Mouse (Mus musculus) stomach, postnatal 0 days (tissue): ENCODE measurements around the gene Nmur1. TPM values are rescaled to one million over a fixed set of nuclear protein-coding genes. Genes with fewer than 3 reads are reported as not detected.

Experiments
- ATAC-seq: fragments of 200-750 bp; cut with Nextera tagmentation; 2 replicates; pipeline ENCODE4 v1.8.0; 2017; ENCODE audit not compliant: low FRiP score, low TSS enrichment
- DNase-seq: peaks from one replicate; pipeline ENCODE4 v3.0.0-alpha.2; 2016; ENCODE audit warnings: low spot score
- H3K27ac ChIP-seq: fragments of 300-500 bp; sonication (generic); replicated peaks from 2 replicates; pipeline ENCODE4 v1.5.1; 2014; ENCODE audit warnings: mild to moderate bottlenecking, control low read depth
- H3K27me3 ChIP-seq: fragments of 300-500 bp; sonication (generic); 2 replicates; pipeline ENCODE4 v1.6.1; 2014; ENCODE audit warnings: low read length; ENCODE audit not compliant: control insufficient read depth, insufficient read depth
- H3K36me3 ChIP-seq: fragments of 300-500 bp; sonication (generic); 2 replicates; pipeline ENCODE4 v1.6.1; 2014; ENCODE audit warnings: low read length, mixed read lengths; ENCODE audit not compliant: control insufficient read depth, insufficient read depth
- H3K4me1 ChIP-seq: fragments of 300-500 bp; sonication (generic); replicated peaks from 2 replicates; pipeline ENCODE4 v1.6.1; 2014; ENCODE audit warnings: antibody characterized with exemption; ENCODE audit not compliant: control insufficient read depth, insufficient read depth
- H3K4me2 ChIP-seq: fragments of 300-500 bp; sonication (generic); replicated peaks from 2 replicates; pipeline ENCODE4 v1.6.1; 2014; ENCODE audit warnings: low read depth, mild to moderate bottlenecking, control low read depth, moderate library complexity
- H3K4me3 ChIP-seq: fragments of 300-500 bp; sonication (generic); 2 replicates; pipeline ENCODE4 v1.5.1; 2014; ENCODE audit warnings: low read depth, low read length, control low read depth
- H3K9ac ChIP-seq: fragments of 300-500 bp; sonication (generic); 2 replicates; pipeline ENCODE4 v1.6.1; 2014; ENCODE audit warnings: mild to moderate bottlenecking, low read length, control low read depth, mixed read lengths
- H3K9me3 ChIP-seq: fragments of 300-500 bp; sonication (generic); 2 replicates; pipeline ENCODE4 v1.6.1; 2016; ENCODE audit warnings: low read length; ENCODE audit not compliant: control insufficient read depth
- CTCF ChIP-seq: IDR thresholded peaks from 2 replicates; pipeline ENCODE4 v1.5.1; 2016; ENCODE audit warnings: antibody characterized with exemption, low read depth, mild to moderate bottlenecking, moderate library complexity
- EP300 ChIP-seq: optimal IDR thresholded peaks from 2 replicates; pipeline ENCODE3; 2016; ENCODE audit warnings: antibody characterized with exemption
- WGBS: fragments of 180-500 bp; shearing (Covaris S2); extraction: QIAGEN DNeasy Blood & Tissue Kit; methylation state at CpG from one replicate; pipeline ENCODE4 v1.1.7; 2014; 5-methylcytosine and 5-hydroxymethylcytosine counted together
- polyA plus RNA-seq: library from polyadenylated mRNA; unstranded; fragments of >200 nt; fragmentation: Nextera tagmentation; extraction: Ambion mirVana; gene quantifications from 2 replicates; pipeline ENCODE4 v1.2.1, GENCODE M21; 2015

Nmur1 gene
- polyA plus RNA-seq, 1 experiment from 2014 or later: 0.56 TPM

- Histone ChIP-seq H3K4me1 (no peaks in the 10 kb centered on the region), H3K4me2 (no peak overlapping the region), H3K9ac (no peak overlapping the region), H3K4me3 (no peak overlapping the region), H3K9me3 (no peaks in the 10 kb centered on the region), H3K27me3 (no peaks in the 10 kb centered on the region; the same call in 1 of the 2 replicates), H3K27ac (no peak overlapping the region), H3K36me3 (no peaks in the 10 kb centered on the region)
- no peak for TF ChIP-seq EP300
- WGBS: 64% methylated on average over 2 of the region's 2 CpGs
- DNase-seq (no peak), ATAC-seq (0 out of 2 replicates have a peak, but pooled peaks have one; percentile 28)
Observed at GRCm38 (mm10) chr1:86391425-86391824, 34.6 kb downstream of the Nmur1 start.

GRCm38 (mm10) chr1:86389230-86389629, 36.8 kb downstream of the Nmur1 start:
- no peak overlapping the region for H3K27ac ChIP-seq
- no peak overlapping the region for H3K4me2 ChIP-seq
- no peak overlapping the region for H3K4me3 ChIP-seq
- H3K9me3 ChIP-seq: no peaks in the 10 kb centered on the region
- ATAC-seq: peak; percentile 50
- 2% methylated on average over 11 of the region's 11 CpGs for WGBS
- H3K36me3 ChIP-seq: no peaks in the 10 kb centered on the region
- H3K27me3 ChIP-seq: no peaks in the 10 kb centered on the region; the same call in 1 of the 2 replicates
- DNase-seq: peak; percentile 77
- no peak overlapping the region for H3K9ac ChIP-seq
- no peaks in the 10 kb centered on the region for H3K4me1 ChIP-seq
- TF ChIP-seq CTCF: peak; percentile 91
- TF ChIP-seq EP300: no peak

- no peak overlapping the region for H3K27ac ChIP-seq
- H3K36me3 ChIP-seq: no peaks in the 10 kb centered on the region
- ATAC-seq (peak; percentile 58), DNase-seq (peak; percentile 79)
- H3K9me3 ChIP-seq: no peaks in the 10 kb centered on the region
- no peaks in the 10 kb centered on the region for H3K4me1 ChIP-seq
- no peak overlapping the region for H3K9ac ChIP-seq
- no peaks in the 10 kb centered on the region for H3K27me3 ChIP-seq
- WGBS: 31% methylated on average over 13 of the region's 13 CpGs
- H3K4me3 ChIP-seq: no peak overlapping the region
- TF ChIP-seq EP300: no peak
- TF ChIP-seq CTCF: peak; percentile 85
- H3K4me2 ChIP-seq: peak overlapping the region; percentile 23; the same call in 1 of the 2 replicates
Observed at GRCm38 (mm10) chr1:86381027-86381426, 45.0 kb downstream of the Nmur1 start.

GRCm38 (mm10) chr1:86379161-86379569, 46.9 kb downstream of the Nmur1 start:
- DNase-seq (no peak), ATAC-seq (no peak)
- Histone ChIP-seq H3K27ac (peak overlapping the region; percentile 53), H3K4me1 (no peaks in the 10 kb centered on the region), H3K4me3 (no peak overlapping the region), H3K36me3 (no peaks in the 10 kb centered on the region), H3K9me3 (no peaks in the 10 kb centered on the region), H3K4me2 (no peak overlapping the region), H3K27me3 (no peaks in the 10 kb centered on the region), H3K9ac (no peak overlapping the region)
- no peak for TF ChIP-seq CTCF
- no peak for TF ChIP-seq EP300
- 62% methylated on average over 9 of the region's 9 CpGs for WGBS

- no peak overlapping the region for H3K9ac ChIP-seq
- DNase-seq (no peak), ATAC-seq (no peak)
- 0 out of 2 replicates have a peak overlapping the region, but pooled peaks have one; percentile 18 for H3K27ac ChIP-seq
- no peaks in the 10 kb centered on the region for H3K9me3 ChIP-seq
- no peaks in the 10 kb centered on the region for H3K27me3 ChIP-seq
- no peak overlapping the region for H3K4me2 ChIP-seq
- no peak overlapping the region for H3K4me3 ChIP-seq
- WGBS: 53% methylated on average over 6 of the region's 6 CpGs
- no peaks in the 10 kb centered on the region for H3K36me3 ChIP-seq
- H3K4me1 ChIP-seq: no peaks in the 10 kb centered on the region
- no peak for TF ChIP-seq EP300
- no peak for TF ChIP-seq CTCF
Observed at GRCm38 (mm10) chr1:86378662-86379061, 47.4 kb downstream of the Nmur1 start.

GRCm38 (mm10) chr1:86376354-86376753, 49.7 kb downstream of the Nmur1 start:
- ATAC-seq: no peak
- no peaks in the 10 kb centered on the region for H3K36me3 ChIP-seq
- H3K9me3 ChIP-seq: no peaks in the 10 kb centered on the region
- H3K9ac ChIP-seq: no peak overlapping the region
- no peak overlapping the region for H3K4me3 ChIP-seq
- no peak for DNase-seq
- no peaks in the 10 kb centered on the region for H3K27me3 ChIP-seq
- H3K4me1 ChIP-seq: no peaks in the 10 kb centered on the region
- H3K4me2 ChIP-seq: no peak overlapping the region
- WGBS: 62% methylated on average over 5 of the region's 5 CpGs
- no peak for TF ChIP-seq CTCF
- no peak for TF ChIP-seq EP300
- H3K27ac ChIP-seq: no peak overlapping the region
